Mouse (Mus musculus) yolk sac, embryonic 10.5 days (tissue): ENCODE results near the gene Slc29a2.
"Not testable (repeated sequence)": the region's sequence is repeated elsewhere in the genome, so short reads cannot be mapped to it uniquely, and the experiment has no call there.

Experiments
- DNase-seq: peaks from one replicate; pipeline ENCODE4 v3.0.0-alpha.2; 2017; ENCODE audit warnings: low spot score

The Slc29a2 gene

GRCm38 (mm10) chr19:5023621-5024479, at the start of gene Slc29a2:
Gene Slc29a2 (plus strand): TSS chr19:5023860.
- peak; percentile 96 for DNase-seq

- peak; percentile 19 for DNase-seq
These were observed 41.9 kb upstream of the Slc29a2 start for GRCm38 (mm10) chr19:4981767-4982166.

GRCm38 (mm10) chr19:4989013-4989412, 34.6 kb upstream of the Slc29a2 start:
- peak; percentile 78 for DNase-seq

- no peak for DNase-seq
These were observed 34.0 kb upstream of the Slc29a2 start for GRCm38 (mm10) chr19:4989434-4990255.

- no peak for DNase-seq
These were observed 33.4 kb upstream of the Slc29a2 start, which contains the start of gene Npas4 for GRCm38 (mm10) chr19:4990256-4990625. Gene Npas4 (minus strand): TSS chr19:4990316.

GRCm38 (mm10) chr19:4990716-4991115, 32.9 kb upstream of the Slc29a2 start:
- DNase-seq = no peak

GRCm38 (mm10) chr19:4992371-4992770, 31.3 kb upstream of the Slc29a2 start:
- no peak for DNase-seq

- DNase-seq = no peak
These were observed 30.8 kb upstream of the Slc29a2 start for GRCm38 (mm10) chr19:4992904-4993303.

- DNase-seq = no peak
These were observed 29.6 kb upstream of the Slc29a2 start for GRCm38 (mm10) chr19:4994043-4994442.

- no peak for DNase-seq
These were observed 24.1 kb upstream of the Slc29a2 start for GRCm38 (mm10) chr19:4999445-5000140.

- DNase-seq = peak; percentile 64
These were observed 21.8 kb upstream of the Slc29a2 start for GRCm38 (mm10) chr19:5001666-5002406.

- not testable (repeated sequence) for DNase-seq
These were observed 20.0 kb upstream of the Slc29a2 start for GRCm38 (mm10) chr19:5003644-5004043.

GRCm38 (mm10) chr19:5004925-5005324, 18.7 kb upstream of the Slc29a2 start:
- DNase-seq = peak; percentile 66

- no peak for DNase-seq
These were observed 10.5 kb upstream of the Slc29a2 start for GRCm38 (mm10) chr19:5013138-5013537.

- peak; percentile 15 for DNase-seq
These were observed 8.7 kb upstream of the Slc29a2 start for GRCm38 (mm10) chr19:5014961-5015398.

- peak; percentile 50 for DNase-seq
These were observed 7.4 kb upstream of the Slc29a2 start for GRCm38 (mm10) chr19:5016221-5016742.

GRCm38 (mm10) chr19:5016782-5017181, 6.9 kb upstream of the Slc29a2 start:
- DNase-seq = peak; percentile 66

GRCm38 (mm10) chr19:5017611-5018010, 6.0 kb upstream of the Slc29a2 start:
- no peak for DNase-seq

GRCm38 (mm10) chr19:5018191-5018590, 5.5 kb upstream of the Slc29a2 start:
- DNase-seq = no peak

- no peak for DNase-seq
These were observed 2.2 kb upstream of the Slc29a2 start for GRCm38 (mm10) chr19:5021416-5021815.

GRCm38 (mm10) chr19:5026111-5026510, 2.5 kb downstream of the Slc29a2 start:
- DNase-seq = no peak
